In genomic region chr8:80831876-80832524, GRCm38 (mm10) we compare ENCODE assay signal across 21 mouse cellular contexts. TPM values are rescaled to one million over a fixed set of nuclear protein-coding genes. Genes with fewer than 3 reads are reported as not detected.
A peak's percentile ranks its signal among the peaks of the same experiment; 100 is the strongest.
DNase-seq lines count a peak whose midpoint lies in the region; ATAC-seq and TF ChIP-seq lines count a peak whose summit lies in the region.
"Had no signal": no experiment of that assay in that cellular context is flagged by ENCODE, and none has a peak within 500 bp of the region (broad histone marks: within the 10 kb centered on the region; RNA-seq: fewer than 3 reads in every experiment).

No protein-coding gene starts in this region.

- H3K27me3 ChIP-seq in heart, embryonic 13.5 days (replicated peaks), result no peaks in the 10 kb centered on the region
- no peaks in the 10 kb centered on the region for H3K27me3 ChIP-seq in intestine, postnatal 0 days (replicated peaks; ENCODE audit: control insufficient read depth, insufficient read depth, low read length)
- H3K27me3 ChIP-seq in intestine, embryonic 16.5 days (replicated peaks; ENCODE audit: control insufficient read depth, insufficient read depth, low read length), result no peaks in the 10 kb centered on the region
- no peaks in the 10 kb centered on the region for H3K27me3 ChIP-seq in liver, embryonic 14.5 days (ENCODE audit: control insufficient read depth, insufficient read depth, low read length)
- no peaks in the 10 kb centered on the region for H3K27me3 ChIP-seq in liver, embryonic 11.5 days (replicated peaks; ENCODE audit: control insufficient read depth, insufficient read depth, low read length)
- H3K27me3 ChIP-seq: CH12.LX; embryonic facial prominence, embryonic 13.5 days; forebrain, embryonic 13.5 days; hindbrain, embryonic 15.5 days; Patski had no signal

- no peaks in the 10 kb centered on the region for H3K9me3 ChIP-seq in heart, embryonic 13.5 days
- no peaks in the 10 kb centered on the region for H3K9me3 ChIP-seq in intestine, postnatal 0 days (ENCODE audit: control insufficient read depth)
- no peaks in the 10 kb centered on the region for H3K9me3 ChIP-seq in intestine, embryonic 16.5 days (ENCODE audit: control insufficient read depth, low read length)
- H3K9me3 ChIP-seq in liver, embryonic 14.5 days (ENCODE audit: control insufficient read depth, low read length), result no peaks in the 10 kb centered on the region
- H3K9me3 ChIP-seq in liver, embryonic 11.5 days (ENCODE audit: control insufficient read depth, low read length), result no peaks in the 10 kb centered on the region
- H3K9me3 ChIP-seq: embryonic facial prominence, embryonic 13.5 days; forebrain, embryonic 13.5 days; hindbrain, embryonic 15.5 days had no signal

- no peak for ATAC-seq in heart, embryonic 13.5 days (ENCODE audit: extremely low read depth, insufficient number of reproducible peaks, low FRiP score, low TSS enrichment)
- peak; percentile 28; the same call in 1 of the 2 replicates for ATAC-seq in intestine, postnatal 0 days
- no peak for ATAC-seq in intestine, embryonic 16.5 days
- 0 out of 2 replicates have a peak, but pooled peaks have one; percentile 31 for ATAC-seq in liver, embryonic 14.5 days (ENCODE audit: insufficient read depth)
- ATAC-seq in liver, embryonic 11.5 days (replicated peaks; ENCODE audit: low FRiP score), result no peak
- ATAC-seq in CD4-positive, CD25-positive, alpha-beta regulatory T cell, adult 4 months, result no peak
- ATAC-seq: activated CD4-positive, CD25-positive, alpha-beta regulatory T cell, adult 4 months; Patski had no signal

- H3K4me1 ChIP-seq in heart, embryonic 13.5 days, result peaks cover 90% of the 10 kb centered on the region
- H3K4me1 ChIP-seq in intestine, postnatal 0 days (replicated peaks; ENCODE audit: control insufficient read depth, insufficient read depth, low read length), result 0 out of 2 replicates have a peak, but pooled peaks cover 6% of the 10 kb centered on the region
- H3K4me1 ChIP-seq in intestine, embryonic 16.5 days (ENCODE audit: control insufficient read depth, insufficient read depth, low read length), result peaks cover 19% of the 10 kb centered on the region
- peaks cover 0 to 5% of the 10 kb centered on the region in 2 experiments; a peak in 1 of 4 replicates for H3K4me1 ChIP-seq in liver, embryonic 14.5 days (replicated peaks; ENCODE audit: control insufficient read depth in 2 of 2, insufficient read depth in 2 of 2, low read length in 1 of 2)
- H3K4me1 ChIP-seq in liver, embryonic 11.5 days (replicated peaks; ENCODE audit: control insufficient read depth, insufficient read depth, low read length), result peaks cover 8% of the 10 kb centered on the region

- no peaks in the 10 kb centered on the region for H3K36me3 ChIP-seq in heart, embryonic 13.5 days
- no peaks in the 10 kb centered on the region for H3K36me3 ChIP-seq in intestine, postnatal 0 days (ENCODE audit: control insufficient read depth, insufficient read depth)
- H3K36me3 ChIP-seq in intestine, embryonic 16.5 days (ENCODE audit: control insufficient read depth, insufficient read depth, low read length), result no peaks in the 10 kb centered on the region
- no peaks in the 10 kb centered on the region for H3K36me3 ChIP-seq in liver, embryonic 14.5 days (replicated peaks; ENCODE audit: control insufficient read depth, insufficient read depth, low read depth)
- no peaks in the 10 kb centered on the region for H3K36me3 ChIP-seq in liver, embryonic 11.5 days (ENCODE audit: control insufficient read depth, insufficient read depth, low read length)
- H3K36me3 ChIP-seq: embryonic facial prominence, embryonic 13.5 days; hindbrain, embryonic 15.5 days had no signal

- no peak overlapping the region for H3K9ac ChIP-seq in heart, embryonic 13.5 days
- H3K9ac ChIP-seq in intestine, postnatal 0 days (ENCODE audit: low read depth, low read length), result no peak overlapping the region
- H3K9ac ChIP-seq in intestine, embryonic 16.5 days (ENCODE audit: low read depth, low read length), result no peak overlapping the region
- H3K9ac ChIP-seq in liver, embryonic 14.5 days (replicated peaks), result no peak overlapping the region
- H3K9ac ChIP-seq in liver, embryonic 11.5 days (ENCODE audit: low read depth, low read length), result no peak overlapping the region
- H3K9ac ChIP-seq: embryonic facial prominence, embryonic 13.5 days; forebrain, embryonic 13.5 days; forebrain, postnatal 0 days; hindbrain, embryonic 15.5 days had no signal

- 91% methylated on average over 5 of the region's 5 CpGs for WGBS in heart, embryonic 13.5 days
- WGBS in intestine, postnatal 0 days, result 81% methylated on average over 5 of the region's 5 CpGs
- 89% methylated on average over 5 of the region's 5 CpGs for WGBS in intestine, embryonic 16.5 days
- WGBS in liver, embryonic 14.5 days (ENCODE audit: insufficient replicate concordance), result 82% methylated on average over 5 of the region's 5 CpGs
- 81% methylated on average over 5 of the region's 5 CpGs for WGBS in liver, embryonic 11.5 days

- no peak overlapping the region for H3K4me3 ChIP-seq in heart, embryonic 13.5 days
- H3K4me3 ChIP-seq in intestine, postnatal 0 days (ENCODE audit: low read depth, low read length), result no peak overlapping the region
- H3K4me3 ChIP-seq in intestine, embryonic 16.5 days (ENCODE audit: low read length), result no peak overlapping the region
- no peak overlapping the region for H3K4me3 ChIP-seq in liver, embryonic 14.5 days (ENCODE audit: insufficient read depth in 1 of 2, low read depth in 2 of 2, low read length in 2 of 2)
- H3K4me3 ChIP-seq in liver, embryonic 11.5 days (ENCODE audit: low read depth, low read length), result no peak overlapping the region
- H3K4me3 ChIP-seq: embryonic facial prominence, embryonic 13.5 days; forebrain, embryonic 13.5 days; hindbrain, embryonic 15.5 days had no signal

- peak overlapping the region; percentile 24; the same call in 1 of the 2 replicates for H3K27ac ChIP-seq in heart, embryonic 13.5 days (replicated peaks)
- H3K27ac ChIP-seq in intestine, postnatal 0 days (ENCODE audit: low read depth, low read length), result no peak overlapping the region
- no peak overlapping the region for H3K27ac ChIP-seq in intestine, embryonic 16.5 days (ENCODE audit: low read length)
- no peak overlapping the region for H3K27ac ChIP-seq in liver, embryonic 14.5 days
- no peak overlapping the region for H3K27ac ChIP-seq in liver, embryonic 11.5 days (ENCODE audit: low read depth, low read length)
- H3K27ac ChIP-seq: embryonic facial prominence, embryonic 13.5 days had no signal

- no peak for TF ChIP-seq EP300 in liver, embryonic 14.5 days (IDR thresholded peaks at IDR 0.05; ENCODE audit: low read depth)

- H3K4me2 ChIP-seq in heart, embryonic 13.5 days, result no peak overlapping the region
- H3K4me2 ChIP-seq in intestine, postnatal 0 days (replicated peaks; ENCODE audit: low read depth), result no peak overlapping the region
- H3K4me2 ChIP-seq in intestine, embryonic 16.5 days (ENCODE audit: low read depth, low read length), result no peak overlapping the region
- H3K4me2 ChIP-seq in liver, embryonic 14.5 days (ENCODE audit: low read depth), result no peak overlapping the region
- H3K4me2 ChIP-seq in liver, embryonic 11.5 days, result no peak overlapping the region
- H3K4me2 ChIP-seq: embryonic facial prominence, embryonic 13.5 days; forebrain, embryonic 13.5 days; heart, embryonic 11.5 days had no signal

- DNase-seq in heart, adult 18-20 months, result no peak
- no peak for DNase-seq in liver, embryonic 14.5 days (ENCODE audit: low read depth in 3 of 3, low spot score in 3 of 3)
- no peak for DNase-seq in liver, embryonic 11.5 days (ENCODE audit: low spot score)
- DNase-seq: adrenal gland, postnatal 14 days; cerebellum, adult 11-12 months; cerebellum, adult 9-10 months; cerebellum, postnatal 36 days; forebrain, postnatal 0 days; gastrocnemius, postnatal 14 days; heart, postnatal 10 days had no signal

- no peak for TF ChIP-seq CTCF in intestine, postnatal 0 days (IDR thresholded peaks at IDR 0.05; ENCODE audit: low read depth)
- no peak for TF ChIP-seq CTCF in liver, embryonic 14.5 days (IDR thresholded peaks at IDR 0.05; ENCODE audit: low read depth)

RNA-seq across cellular contexts. Expression of gene Gab1, which starts 48.3 kb away (rescaled TPM):
- polyA plus RNA-seq in heart, embryonic 13.5 days (2015; fragmentation: Nextera tagmentation; extraction: Ambion mirVana), result 26.6 and 28.8 TPM in 2 replicates
- 10 to 100 TPM; 30.2 to 35.5 TPM for total RNA-seq in heart, adult 18-20 months (2021)
- polyA plus RNA-seq in intestine, postnatal 0 days (2015; fragmentation: Nextera tagmentation; extraction: Ambion mirVana), result 8.9 and 9.1 TPM in 2 replicates
- 9.0 and 10.5 TPM in 2 replicates for polyA plus RNA-seq in intestine, embryonic 16.5 days (2015; fragmentation: Nextera tagmentation; extraction: Ambion mirVana)
- polyA plus RNA-seq in liver, embryonic 14.5 days (2012; rRNA removed), result 10.3 and 10.8 TPM in 2 replicates
- 7.8 and 10.6 TPM in 2 replicates for polyA plus RNA-seq in liver, embryonic 14.5 days (2014; fragmentation: Nextera tagmentation; extraction: Ambion mirVana)
- 19.5 and 20.6 TPM in 2 replicates for polyA plus RNA-seq in liver, embryonic 11.5 days (2014; fragmentation: Nextera tagmentation; extraction: Ambion mirVana)
- not detected for polyA plus RNA-seq in CD4-positive, CD25-positive, alpha-beta regulatory T cell, adult 4 months (2017; shearing (Covaris generic))

Comparison
In these comparisons a context has a peak if more than half of its experiments do, and no peak if none do; other contexts are left out.
1. ATAC-seq: peak in intestine, postnatal 0 days (single experiment) and liver, embryonic 14.5 days (single experiment); none in heart, embryonic 13.5 days (single experiment), intestine, embryonic 16.5 days (single experiment), liver, embryonic 11.5 days (single experiment) and CD4-positive, CD25-positive, alpha-beta regulatory T cell, adult 4 months (single experiment).